Mouse (Mus musculus): ENCODE results near the gene Hist1h4k. TPM values are rescaled to one million over a fixed set of nuclear protein-coding genes. Genes with fewer than 3 reads are reported as not detected.
A peak's percentile ranks its signal among the peaks of the same experiment; 100 is the strongest.
"Not testable (repeated sequence)": the region's sequence is repeated elsewhere in the genome, so short reads cannot be mapped to it uniquely, and the experiment has no call there.

The Hist1h4k gene
- polyA plus RNA-seq, 1 experiment from 2014 or later: 0.84 TPM

DNA sequence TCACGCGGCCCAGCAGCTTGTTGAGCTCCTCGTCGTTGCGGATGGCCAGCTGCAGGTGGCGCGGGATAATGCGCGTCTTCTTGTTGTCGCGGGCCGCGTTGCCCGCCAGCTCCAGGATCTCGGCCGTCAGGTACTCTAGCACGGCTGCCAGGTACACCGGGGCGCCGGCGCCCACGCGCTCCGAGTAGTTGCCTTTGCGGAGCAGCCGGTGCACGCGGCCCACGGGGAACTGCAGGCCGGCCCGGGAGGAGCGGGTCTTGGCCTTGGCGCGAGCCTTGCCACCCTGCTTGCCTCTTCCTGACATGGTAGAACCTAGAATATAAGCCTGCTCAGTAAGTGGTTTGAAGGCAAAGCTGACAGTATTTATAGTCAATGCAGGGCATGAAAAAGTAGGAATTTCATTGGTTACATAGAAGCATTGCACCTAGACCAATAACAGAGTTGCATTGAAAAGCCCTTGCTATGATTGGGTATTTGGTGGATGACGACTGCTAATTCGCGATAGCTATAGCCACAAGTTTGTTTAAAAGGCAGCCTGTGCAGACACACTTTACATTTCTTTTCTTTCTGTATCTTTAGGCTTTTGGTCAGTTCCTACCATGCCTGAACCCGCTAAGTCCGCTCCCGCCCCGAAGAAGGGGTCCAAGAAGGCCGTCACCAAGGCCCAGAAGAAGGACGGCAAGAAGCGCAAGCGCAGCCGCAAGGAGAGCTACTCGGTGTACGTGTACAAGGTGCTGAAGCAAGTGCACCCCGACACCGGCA, 3.4 kb upstream of the Hist1h4k start, which contains the start of the genes Hist1h2ak and Hist1h2bn:
Gene Hist1h2ak (minus strand): TSS at position 304 of the 762 bp plus-strand sequence.
Gene Hist1h2bn (plus strand): TSS at position 600 of the 762 bp plus-strand sequence.
- H3K9me3 ChIP-seq (ENCODE audit: low read length); H3K27me3 ChIP-seq (replicated peaks; ENCODE audit: insufficient read depth, low read length); H3K36me3 ChIP-seq (ENCODE audit: insufficient read depth, low read length); H3K4me1 ChIP-seq (ENCODE audit: insufficient read depth, low read depth, low read length): not testable (repeated sequence)
- H3K27ac ChIP-seq (ENCODE audit: low read length): peak within 1 kb of the TSS; percentile 81
- peak; percentile 94 for ATAC-seq
- under 1% methylated on average over 28 of the region's 50 CpGs for WGBS
- 0 out of 2 replicates have a peak, but pooled peaks have one; percentile 33 for TF ChIP-seq EP300 (IDR thresholded peaks at IDR 0.05)
- peak; percentile 51 for TF ChIP-seq CTCF (IDR thresholded peaks at IDR 0.05)
- peak within 1 kb of the TSS; percentile 26 for H3K9ac ChIP-seq (replicated peaks; ENCODE audit: low read depth)
- peak within 1 kb of the TSS; percentile 66 for H3K4me2 ChIP-seq (replicated peaks; ENCODE audit: low read depth, low read length)
- DNase-seq (ENCODE audit: low spot score): peak; percentile 98
- peak within 1 kb of the TSS; percentile 52 for H3K4me3 ChIP-seq (ENCODE audit: low read depth, low read length)

DNA sequence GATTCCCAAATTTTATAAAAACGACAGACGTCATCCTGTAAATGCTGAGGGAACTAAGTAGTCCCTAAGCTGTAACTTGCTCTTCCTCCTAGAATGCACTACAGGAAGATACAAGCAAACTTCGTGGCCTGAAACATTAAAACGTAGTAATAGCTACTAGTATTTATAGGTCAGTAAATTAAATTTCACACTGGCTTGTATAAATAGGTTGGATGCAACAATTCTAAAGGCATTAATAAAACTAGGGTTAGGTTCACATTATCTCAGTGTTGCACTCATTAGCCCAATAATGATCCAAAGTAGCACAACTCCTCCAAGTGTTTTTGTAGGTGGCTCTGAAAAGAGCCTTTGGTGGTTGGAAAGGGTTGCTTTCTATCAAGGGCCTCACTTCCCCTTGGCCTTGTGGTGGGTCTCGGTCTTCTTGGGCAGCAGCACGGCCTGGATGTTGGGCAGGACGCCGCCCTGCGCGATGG, 2.8 kb upstream of the Hist1h4k start:
- Histone ChIP-seq H3K9ac (replicated peaks; ENCODE audit: low read depth) (peak overlapping the region; percentile 26), H3K4me3 (ENCODE audit: low read depth, low read length) (peak overlapping the region; percentile 52), H3K4me1 (ENCODE audit: insufficient read depth, low read depth, low read length) (peaks cover 7% of the 10 kb centered on the region), H3K4me2 (replicated peaks; ENCODE audit: low read depth, low read length) (peak overlapping the region; percentile 66), H3K27ac (ENCODE audit: low read length) (peak overlapping the region; percentile 81), H3K9me3 (ENCODE audit: low read length) (no peaks in the 10 kb centered on the region), H3K36me3 (ENCODE audit: insufficient read depth, low read length) (no peaks in the 10 kb centered on the region), H3K27me3 (replicated peaks; ENCODE audit: insufficient read depth, low read length) (no peaks in the 10 kb centered on the region)
- TF ChIP-seq CTCF (IDR thresholded peaks at IDR 0.05) (no peak), EP300 (IDR thresholded peaks at IDR 0.05) (no peak)
- DNase-seq (ENCODE audit: low spot score) (no peak), ATAC-seq (no peak)
- 1% methylated on average over 9 of the region's 10 CpGs for WGBS

- ATAC-seq (no peak), DNase-seq (ENCODE audit: low spot score) (no peak)
- Histone ChIP-seq H3K27ac (ENCODE audit: low read length) (no peak overlapping the region), H3K9me3 (ENCODE audit: low read length) (no peaks in the 10 kb centered on the region), H3K36me3 (ENCODE audit: insufficient read depth, low read length) (no peaks in the 10 kb centered on the region), H3K4me2 (replicated peaks; ENCODE audit: low read depth, low read length) (no peak overlapping the region), H3K4me1 (ENCODE audit: insufficient read depth, low read depth, low read length) (peaks cover 7% of the 10 kb centered on the region), H3K27me3 (replicated peaks; ENCODE audit: insufficient read depth, low read length) (no peaks in the 10 kb centered on the region), H3K9ac (replicated peaks; ENCODE audit: low read depth) (no peak overlapping the region), H3K4me3 (ENCODE audit: low read depth, low read length) (no peak overlapping the region)
- WGBS: 20% methylated on average over 3 of the region's 3 CpGs
- TF ChIP-seq EP300 (IDR thresholded peaks at IDR 0.05): no peak
- no peak for TF ChIP-seq CTCF (IDR thresholded peaks at IDR 0.05)
These were observed 2.1 kb upstream of the Hist1h4k start for GRCm38 (mm10) chr13:21752356-21752755.

DNA sequence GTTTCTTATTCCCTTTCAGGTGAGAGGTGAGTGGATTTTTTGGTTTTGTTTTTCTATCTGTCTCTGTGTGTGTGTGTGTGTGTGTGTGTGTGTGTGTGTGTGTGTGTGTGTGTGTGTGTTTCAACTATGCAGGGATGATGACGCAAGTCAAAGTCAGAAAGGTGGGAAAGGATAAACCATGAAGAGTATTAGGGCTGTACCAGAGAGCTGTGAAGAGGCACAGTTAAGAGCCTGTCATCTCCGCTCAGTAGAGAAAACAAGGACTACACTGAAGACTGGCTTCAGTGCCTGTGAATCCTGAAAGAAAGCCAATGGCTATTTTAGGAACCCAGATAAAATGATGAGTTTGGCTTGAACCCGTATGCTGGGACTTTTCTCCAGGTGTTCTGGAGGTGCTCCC, 1.5 kb upstream of the Hist1h4k start:
- no peak overlapping the region for H3K27ac ChIP-seq (ENCODE audit: low read length)
- DNase-seq (ENCODE audit: low spot score): no peak
- no peaks in the 10 kb centered on the region for H3K36me3 ChIP-seq (ENCODE audit: insufficient read depth, low read length)
- 53% methylated on average over 3 of the region's 3 CpGs for WGBS
- TF ChIP-seq CTCF (IDR thresholded peaks at IDR 0.05) (no peak), EP300 (IDR thresholded peaks at IDR 0.05) (no peak)
- no peaks in the 10 kb centered on the region for H3K27me3 ChIP-seq (replicated peaks; ENCODE audit: insufficient read depth, low read length)
- no peak for ATAC-seq
- peaks cover 7% of the 10 kb centered on the region for H3K4me1 ChIP-seq (ENCODE audit: insufficient read depth, low read depth, low read length)
- H3K4me3 ChIP-seq (ENCODE audit: low read depth, low read length): no peak overlapping the region
- no peak overlapping the region for H3K9ac ChIP-seq (replicated peaks; ENCODE audit: low read depth)
- H3K4me2 ChIP-seq (replicated peaks; ENCODE audit: low read depth, low read length): no peak overlapping the region
- no peaks in the 10 kb centered on the region for H3K9me3 ChIP-seq (ENCODE audit: low read length)

DNA sequence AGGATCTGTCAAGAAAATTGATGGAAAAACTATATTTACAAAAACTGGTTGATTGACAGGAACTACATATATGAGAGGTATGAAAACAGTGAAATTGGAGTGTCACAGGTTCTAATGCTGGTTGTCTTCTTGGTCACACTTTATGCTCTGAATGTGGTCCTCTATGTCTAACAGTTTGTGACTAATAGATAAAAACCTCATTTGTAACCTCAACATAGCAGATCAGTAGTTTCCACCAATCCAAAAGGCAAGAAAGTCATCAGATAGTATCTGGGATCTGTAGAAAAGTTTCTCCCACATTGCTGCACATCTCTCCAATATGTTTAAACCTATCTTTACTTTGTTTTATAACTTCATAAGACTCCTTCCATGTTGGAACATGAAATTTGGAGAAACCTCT, 1.1 kb upstream of the Hist1h4k start:
- ATAC-seq (no peak), DNase-seq (ENCODE audit: low spot score) (no peak)
- Histone ChIP-seq H3K27ac (ENCODE audit: low read length) (no peak overlapping the region), H3K9me3 (ENCODE audit: low read length) (no peaks in the 10 kb centered on the region), H3K9ac (replicated peaks; ENCODE audit: low read depth) (no peak overlapping the region), H3K36me3 (ENCODE audit: insufficient read depth, low read length) (no peaks in the 10 kb centered on the region), H3K4me3 (ENCODE audit: low read depth, low read length) (no peak overlapping the region), H3K4me2 (replicated peaks; ENCODE audit: low read depth, low read length) (no peak overlapping the region), H3K27me3 (replicated peaks; ENCODE audit: insufficient read depth, low read length) (no peaks in the 10 kb centered on the region), H3K4me1 (ENCODE audit: insufficient read depth, low read depth, low read length) (peaks cover 7% of the 10 kb centered on the region)
- no peak for TF ChIP-seq CTCF (IDR thresholded peaks at IDR 0.05)

- H3K4me1 ChIP-seq (ENCODE audit: insufficient read depth, low read depth, low read length): peaks cover 7% of the 10 kb centered on the region
- H3K4me3 ChIP-seq (ENCODE audit: low read depth, low read length): peak overlapping the region; percentile 39
- no peaks in the 10 kb centered on the region for H3K9me3 ChIP-seq (ENCODE audit: low read length)
- DNase-seq (ENCODE audit: low spot score) (no peak), ATAC-seq (no peak)
- no peaks in the 10 kb centered on the region for H3K27me3 ChIP-seq (replicated peaks; ENCODE audit: insufficient read depth, low read length)
- H3K4me2 ChIP-seq (replicated peaks; ENCODE audit: low read depth, low read length): peak overlapping the region; percentile 56
- no peak overlapping the region for H3K27ac ChIP-seq (ENCODE audit: low read length)
- H3K9ac ChIP-seq (replicated peaks; ENCODE audit: low read depth): peak overlapping the region; percentile 32; the same call in 1 of the 2 replicates
- no peaks in the 10 kb centered on the region for H3K36me3 ChIP-seq (ENCODE audit: insufficient read depth, low read length)
- TF ChIP-seq CTCF (IDR thresholded peaks at IDR 0.05) (no peak), EP300 (IDR thresholded peaks at IDR 0.05) (no peak)
- 2% methylated on average over 5 of the region's 5 CpGs for WGBS
These were observed 732 bp downstream of the Hist1h4k start for GRCm38 (mm10) chr13:21749387-21750158.
